Mouse (Mus musculus) lung, postnatal 4 days (tissue): ENCODE results near the gene Pex14.

Source experiments
- DNase-seq, 2 experiments: peaks; one replicate each; pipeline ENCODE4 v3.0.0; 2021

Pex14 gene

GRCm38 (mm10) chr4:148982274-148982673, 117.4 kb downstream of the Pex14 start:
- no peak for DNase-seq

- no peak for DNase-seq
Measured at GRCm38 (mm10) chr4:148979837-148980236, 119.8 kb downstream of the Pex14 start.

- no peak for DNase-seq
Measured at GRCm38 (mm10) chr4:148978926-148979325, 120.8 kb downstream of the Pex14 start.

GRCm38 (mm10) chr4:148978221-148978855, 121.3 kb downstream of the Pex14 start:
- peak in 1 of 2 experiments; percentile 25 for DNase-seq

- no peak for DNase-seq
Measured at GRCm38 (mm10) chr4:148974833-148975232, 124.8 kb downstream of the Pex14 start.

GRCm38 (mm10) chr4:148973387-148973786, 126.3 kb downstream of the Pex14 start:
- no peak for DNase-seq

GRCm38 (mm10) chr4:148972707-148973106, 127.0 kb downstream of the Pex14 start:
- DNase-seq: no peak

- DNase-seq: no peak
Measured at GRCm38 (mm10) chr4:148971613-148972242, 127.9 kb downstream of the Pex14 start.

GRCm38 (mm10) chr4:148970742-148971141, 128.9 kb downstream of the Pex14 start:
- no peak for DNase-seq

- peak; percentile 64 to 84 for DNase-seq
Measured at GRCm38 (mm10) chr4:148969610-148970009, 130.1 kb downstream of the Pex14 start.

- DNase-seq: peak in 1 of 2 experiments; percentile 19
Measured at GRCm38 (mm10) chr4:148968859-148969258, 130.8 kb downstream of the Pex14 start.

- no peak for DNase-seq
Measured at GRCm38 (mm10) chr4:148966132-148966531, 133.5 kb downstream of the Pex14 start.

GRCm38 (mm10) chr4:148964541-148965310, 134.9 kb downstream of the Pex14 start:
- DNase-seq: no peak

- no peak for DNase-seq
Measured at GRCm38 (mm10) chr4:148962096-148962495, 137.6 kb downstream of the Pex14 start.

GRCm38 (mm10) chr4:148961081-148961480, 138.6 kb downstream of the Pex14 start:
- DNase-seq: no peak

GRCm38 (mm10) chr4:148960011-148960410, 139.7 kb downstream of the Pex14 start:
- no peak for DNase-seq

- peak; percentile 81 to 91 for DNase-seq
Measured at GRCm38 (mm10) chr4:148955131-148955813, 144.4 kb downstream of the Pex14 start.

- no peak for DNase-seq
Measured at GRCm38 (mm10) chr4:148952328-148953222, 147.1 kb downstream of the Pex14 start.

- DNase-seq: peak in 1 of 2 experiments; percentile 54
Measured at GRCm38 (mm10) chr4:148951821-148952291, 147.8 kb downstream of the Pex14 start.

- DNase-seq: peak; percentile 79 to 89
Measured at GRCm38 (mm10) chr4:148950932-148951650, 148.6 kb downstream of the Pex14 start.

- DNase-seq: peak; percentile 56 to 72
Measured at GRCm38 (mm10) chr4:148950487-148950886, 149.2 kb downstream of the Pex14 start.
